Mouse (Mus musculus) stomach, postnatal 0 days (tissue): ENCODE results near the gene Abat. TPM values are rescaled to one million over a fixed set of nuclear protein-coding genes. Genes with fewer than 3 reads are reported as not detected.

Experiments
- ATAC-seq: fragments of 200-750 bp; cut with Nextera tagmentation; 2 replicates; pipeline ENCODE4 v1.8.0; 2017; ENCODE audit not compliant: low FRiP score, low TSS enrichment
- DNase-seq: peaks from one replicate; pipeline ENCODE4 v3.0.0-alpha.2; 2016; ENCODE audit warnings: low spot score
- H3K27ac ChIP-seq: fragments of 300-500 bp; sonication (generic); replicated peaks from 2 replicates; pipeline ENCODE4 v1.5.1; 2014; ENCODE audit warnings: mild to moderate bottlenecking, control low read depth
- H3K27me3 ChIP-seq: fragments of 300-500 bp; sonication (generic); 2 replicates; pipeline ENCODE4 v1.6.1; 2014; ENCODE audit warnings: low read length; ENCODE audit not compliant: control insufficient read depth, insufficient read depth
- H3K36me3 ChIP-seq: fragments of 300-500 bp; sonication (generic); 2 replicates; pipeline ENCODE4 v1.6.1; 2014; ENCODE audit warnings: low read length, mixed read lengths; ENCODE audit not compliant: control insufficient read depth, insufficient read depth
- H3K4me1 ChIP-seq: fragments of 300-500 bp; sonication (generic); replicated peaks from 2 replicates; pipeline ENCODE4 v1.6.1; 2014; ENCODE audit warnings: antibody characterized with exemption; ENCODE audit not compliant: control insufficient read depth, insufficient read depth
- H3K4me2 ChIP-seq: fragments of 300-500 bp; sonication (generic); replicated peaks from 2 replicates; pipeline ENCODE4 v1.6.1; 2014; ENCODE audit warnings: low read depth, mild to moderate bottlenecking, control low read depth, moderate library complexity
- H3K4me3 ChIP-seq: fragments of 300-500 bp; sonication (generic); 2 replicates; pipeline ENCODE4 v1.5.1; 2014; ENCODE audit warnings: low read depth, low read length, control low read depth
- H3K9ac ChIP-seq: fragments of 300-500 bp; sonication (generic); 2 replicates; pipeline ENCODE4 v1.6.1; 2014; ENCODE audit warnings: mild to moderate bottlenecking, low read length, control low read depth, mixed read lengths
- H3K9me3 ChIP-seq: fragments of 300-500 bp; sonication (generic); 2 replicates; pipeline ENCODE4 v1.6.1; 2016; ENCODE audit warnings: low read length; ENCODE audit not compliant: control insufficient read depth
- CTCF ChIP-seq: IDR thresholded peaks from 2 replicates; pipeline ENCODE4 v1.5.1; 2016; ENCODE audit warnings: antibody characterized with exemption, low read depth, mild to moderate bottlenecking, moderate library complexity
- EP300 ChIP-seq: optimal IDR thresholded peaks from 2 replicates; pipeline ENCODE3; 2016; ENCODE audit warnings: antibody characterized with exemption
- WGBS: fragments of 180-500 bp; shearing (Covaris S2); extraction: QIAGEN DNeasy Blood & Tissue Kit; methylation state at CpG from one replicate; pipeline ENCODE4 v1.1.7; 2014; 5-methylcytosine and 5-hydroxymethylcytosine counted together
- polyA plus RNA-seq: library from polyadenylated mRNA; unstranded; fragments of >200 nt; fragmentation: Nextera tagmentation; extraction: Ambion mirVana; gene quantifications from 2 replicates; pipeline ENCODE4 v1.2.1, GENCODE M21; 2015

The Abat gene
- polyA plus RNA-seq, 1 experiment from 2014 or later = 4.1 TPM

GRCm38 (mm10) chr16:8597516-8597915 is 84.3 kb downstream of the Abat start:
- H3K9me3 ChIP-seq = no peaks in the 10 kb centered on the region
- WGBS = 88% methylated on average over 5 of the region's 5 CpGs
- DNase-seq (no peak), ATAC-seq (no peak)
- H3K9ac ChIP-seq = no peak overlapping the region
- H3K4me3 ChIP-seq = no peak overlapping the region
- TF ChIP-seq EP300 = no peak
- no peak overlapping the region for H3K4me2 ChIP-seq
- no peaks in the 10 kb centered on the region for H3K27me3 ChIP-seq
- no peaks in the 10 kb centered on the region for H3K36me3 ChIP-seq
- no peak overlapping the region for H3K27ac ChIP-seq
- H3K4me1 ChIP-seq = no peaks in the 10 kb centered on the region

DNA sequence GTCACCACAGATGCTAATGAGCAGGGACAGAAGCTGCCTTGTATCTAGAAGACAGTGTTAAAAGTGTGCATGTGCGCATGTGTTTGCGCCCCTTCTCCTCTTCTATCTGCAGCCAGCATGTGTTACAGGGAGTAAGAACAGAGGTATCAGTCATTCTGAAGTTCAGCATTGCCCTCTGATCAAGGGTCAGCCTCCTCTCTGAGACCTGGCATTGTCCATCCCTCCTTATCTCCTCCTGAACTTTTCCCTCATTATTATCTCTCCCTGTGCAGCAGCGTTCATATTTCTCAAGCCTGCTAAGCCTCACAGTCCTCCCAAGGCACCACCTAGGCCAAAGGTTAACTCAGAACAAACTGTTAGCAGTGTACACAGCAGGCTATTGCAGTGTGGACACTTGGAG is 90.6 kb downstream of the Abat start:
- Histone ChIP-seq H3K4me3 (no peak overlapping the region), H3K4me1 (no peaks in the 10 kb centered on the region), H3K27me3 (no peaks in the 10 kb centered on the region), H3K9ac (no peak overlapping the region), H3K36me3 (no peaks in the 10 kb centered on the region), H3K27ac (no peak overlapping the region), H3K9me3 (no peaks in the 10 kb centered on the region), H3K4me2 (no peak overlapping the region)
- DNase-seq (peak; percentile 31), ATAC-seq (peak; percentile 89)
- WGBS = 67% methylated on average over 3 of the region's 3 CpGs
- no peak for TF ChIP-seq EP300
- TF ChIP-seq CTCF = no peak

DNA sequence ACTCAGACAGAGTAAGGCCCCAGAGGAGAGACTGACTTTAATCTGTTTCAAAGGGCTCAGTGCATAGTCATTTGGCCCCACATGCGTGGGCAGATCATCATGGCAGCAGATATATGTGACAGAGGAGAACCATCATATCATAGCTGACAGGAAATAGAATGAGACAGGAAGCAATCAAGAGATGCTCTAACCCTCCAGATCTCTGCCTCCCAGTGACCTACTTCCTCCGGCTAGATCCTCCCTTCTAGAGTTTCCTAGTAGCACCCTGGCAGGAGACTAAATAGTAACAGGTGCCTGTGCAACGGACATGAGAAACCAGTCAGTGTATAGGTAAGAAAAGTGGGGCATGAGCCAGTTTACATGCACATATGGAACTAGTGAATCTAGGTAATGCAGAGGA is 97.2 kb downstream of the Abat start:
- no peak overlapping the region for H3K9ac ChIP-seq
- DNase-seq (no peak), ATAC-seq (no peak)
- no peaks in the 10 kb centered on the region for H3K27me3 ChIP-seq
- no peak overlapping the region for H3K4me3 ChIP-seq
- no peaks in the 10 kb centered on the region for H3K9me3 ChIP-seq
- H3K4me2 ChIP-seq = no peak overlapping the region
- no peak overlapping the region for H3K27ac ChIP-seq
- 80% methylated on average over 3 of the region's 3 CpGs for WGBS
- H3K36me3 ChIP-seq = no peaks in the 10 kb centered on the region
- TF ChIP-seq EP300 = no peak
- no peaks in the 10 kb centered on the region for H3K4me1 ChIP-seq

DNA sequence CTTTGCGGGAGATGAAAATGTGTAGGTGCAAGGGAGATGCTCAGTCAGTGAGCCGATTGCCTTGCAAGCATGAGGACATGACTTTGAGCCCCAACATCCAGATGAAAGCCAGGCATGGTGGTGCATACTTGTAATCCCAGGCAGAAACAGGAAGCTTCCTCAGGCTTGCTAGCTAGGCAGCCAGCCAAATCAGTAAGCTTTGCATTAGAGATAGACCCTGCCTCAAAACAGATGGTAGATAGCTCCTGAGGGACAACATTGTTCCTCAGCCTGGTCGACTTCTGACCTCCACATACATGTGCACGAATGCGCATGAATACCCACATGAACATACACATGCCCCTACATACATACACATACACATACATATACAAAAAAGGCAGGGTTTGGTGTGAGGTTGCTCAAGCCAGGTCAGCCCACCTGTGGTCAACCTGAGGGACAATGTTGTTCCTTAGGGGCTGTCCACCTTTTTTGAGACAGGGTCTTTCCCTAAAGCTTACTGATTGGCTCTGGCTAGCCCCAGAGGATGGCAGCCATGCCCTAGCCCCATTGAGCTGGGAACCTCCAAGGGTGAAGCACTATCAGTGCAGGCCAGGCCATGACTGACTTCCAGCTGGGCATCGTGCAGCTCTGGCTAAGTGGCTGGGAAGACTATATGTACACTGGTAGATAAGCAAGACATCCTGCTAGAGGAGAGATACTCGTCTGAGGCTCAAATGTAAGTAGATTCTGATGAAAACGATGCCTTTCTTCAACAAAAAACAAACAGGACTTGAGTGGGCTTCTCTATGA is 99.2 kb downstream of the Abat start:
- WGBS = 83% methylated on average over 8 of the region's 8 CpGs
- Histone ChIP-seq H3K4me3 (no peak overlapping the region), H3K36me3 (no peaks in the 10 kb centered on the region), H3K27me3 (no peaks in the 10 kb centered on the region), H3K4me2 (no peak overlapping the region), H3K9me3 (no peaks in the 10 kb centered on the region), H3K4me1 (no peaks in the 10 kb centered on the region), H3K27ac (no peak overlapping the region), H3K9ac (no peak overlapping the region)
- TF ChIP-seq CTCF (no peak), EP300 (no peak)
- no peak for ATAC-seq
- DNase-seq = no peak

DNA sequence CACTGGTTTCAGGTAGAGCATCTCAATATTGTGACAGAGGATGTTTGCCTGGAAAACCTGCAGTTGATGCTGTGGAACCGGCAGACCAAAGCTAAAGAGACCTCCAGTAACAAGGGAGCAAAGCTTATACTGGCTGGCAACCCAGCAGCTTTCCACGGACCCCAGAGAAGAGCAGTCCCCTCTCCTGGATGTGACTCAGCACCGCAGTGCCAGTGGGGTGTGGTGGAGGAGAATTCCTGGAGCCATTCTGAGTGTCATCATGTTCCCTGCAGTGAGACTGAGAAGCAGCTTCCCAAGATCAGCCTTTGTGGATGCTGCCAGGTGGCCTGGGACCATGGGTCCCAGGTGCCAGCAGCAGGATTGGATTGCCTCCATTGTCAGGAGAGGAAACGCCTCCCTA is 99.8 kb downstream of the Abat start:
- no peak overlapping the region for H3K4me2 ChIP-seq
- no peaks in the 10 kb centered on the region for H3K4me1 ChIP-seq
- H3K27me3 ChIP-seq = no peaks in the 10 kb centered on the region
- no peak overlapping the region for H3K4me3 ChIP-seq
- no peaks in the 10 kb centered on the region for H3K9me3 ChIP-seq
- DNase-seq (no peak), ATAC-seq (no peak)
- H3K9ac ChIP-seq = no peak overlapping the region
- WGBS = 73% methylated on average over 4 of the region's 4 CpGs
- no peak for TF ChIP-seq CTCF
- no peak for TF ChIP-seq EP300
- H3K36me3 ChIP-seq = no peaks in the 10 kb centered on the region
- H3K27ac ChIP-seq = no peak overlapping the region

DNA sequence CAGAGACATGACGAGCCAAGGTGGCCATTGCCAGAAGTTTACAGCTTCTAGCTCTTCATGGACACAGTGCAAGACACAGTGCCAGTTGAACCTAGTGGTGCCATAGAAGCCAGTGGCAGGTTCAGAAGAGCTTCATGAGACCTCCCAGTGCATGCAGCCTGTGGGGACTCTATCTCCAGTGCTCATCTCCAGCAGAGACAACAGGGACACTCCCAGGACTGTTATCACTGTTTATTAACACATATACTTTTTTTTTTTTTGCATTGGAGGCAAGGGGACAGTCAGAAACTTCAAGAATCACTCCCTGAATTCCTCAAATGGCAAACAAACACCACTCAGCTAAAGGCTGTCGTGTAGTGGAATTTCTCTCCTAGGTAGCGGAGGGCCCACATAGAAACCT is 100.2 kb downstream of the Abat start:
- Histone ChIP-seq H3K27me3 (no peaks in the 10 kb centered on the region), H3K4me1 (no peaks in the 10 kb centered on the region), H3K4me2 (no peak overlapping the region), H3K9ac (no peak overlapping the region), H3K27ac (no peak overlapping the region), H3K36me3 (no peaks in the 10 kb centered on the region), H3K9me3 (no peaks in the 10 kb centered on the region), H3K4me3 (no peak overlapping the region)
- 80% methylated on average over 3 of the region's 3 CpGs for WGBS
- DNase-seq (no peak), ATAC-seq (no peak)
- TF ChIP-seq EP300 = no peak
- TF ChIP-seq CTCF = no peak
